Mouse (Mus musculus): ENCODE data around the gene Tnp2.

Gene Tnp2

GRCm38 (mm10) chr16:10774726-10775125, 13.7 kb downstream of the Tnp2 start:
- in situ Hi-C loops (cut with MboI; ENCODE audit: low pct_unique_long_range_greater_than_20kb in 1 of 2, low sequenced_read_pairs in 2 of 2, unreplicated experiment in 1 of 2), result loop anchor here in 1 of 2 experiments (10.0 kb wide), 1 partner anchor 200 kb away; no protein-coding TSS in a partner anchor

GRCm38 (mm10) chr16:10773543-10773942, 14.9 kb downstream of the Tnp2 start:
- in situ Hi-C loops (cut with MboI; ENCODE audit: low pct_unique_long_range_greater_than_20kb in 1 of 2, low sequenced_read_pairs in 2 of 2, unreplicated experiment in 1 of 2), result loop anchor here in 1 of 2 experiments (10.0 kb wide), 1 partner anchor 199 kb away; no protein-coding TSS in a partner anchor

- in situ Hi-C loops (cut with MboI; ENCODE audit: low pct_unique_long_range_greater_than_20kb in 1 of 2, low sequenced_read_pairs in 2 of 2, unreplicated experiment in 1 of 2), result loop anchor here in 1 of 2 experiments (10.0 kb wide), 1 partner anchor 197 kb away; no protein-coding TSS in a partner anchor
These were observed 16.5 kb downstream of the Tnp2 start for GRCm38 (mm10) chr16:10771769-10772510.

GRCm38 (mm10) chr16:10770531-10771325, 17.7 kb downstream of the Tnp2 start:
- in situ Hi-C loops (cut with MboI; ENCODE audit: low pct_unique_long_range_greater_than_20kb in 1 of 2, low sequenced_read_pairs in 2 of 2, unreplicated experiment in 1 of 2), result loop anchor here in 1 of 2 experiments (10.0 kb wide), 1 partner anchor 196 kb away; no protein-coding TSS in a partner anchor

- in situ Hi-C loops (cut with MboI; ENCODE audit: low pct_unique_long_range_greater_than_20kb in 1 of 2, low sequenced_read_pairs in 2 of 2, unreplicated experiment in 1 of 2), result loop anchor here in 1 of 2 experiments (10.0 kb wide), 1 partner anchor 195 kb away; no protein-coding TSS in a partner anchor
These were observed 18.8 kb downstream of the Tnp2 start for GRCm38 (mm10) chr16:10769661-10770060.

GRCm38 (mm10) chr16:10768821-10769220, 19.6 kb downstream of the Tnp2 start:
- in situ Hi-C loops (cut with MboI; ENCODE audit: low pct_unique_long_range_greater_than_20kb in 1 of 2, low sequenced_read_pairs in 2 of 2, unreplicated experiment in 1 of 2), result no loop called here

- in situ Hi-C loops (cut with MboI; ENCODE audit: low pct_unique_long_range_greater_than_20kb in 1 of 2, low sequenced_read_pairs in 2 of 2, unreplicated experiment in 1 of 2), result no loop called here
These were observed 21.3 kb downstream of the Tnp2 start for GRCm38 (mm10) chr16:10767158-10767557.

- in situ Hi-C loops (cut with MboI; ENCODE audit: low pct_unique_long_range_greater_than_20kb in 1 of 2, low sequenced_read_pairs in 2 of 2, unreplicated experiment in 1 of 2), result no loop called here
These were observed 24.1 kb downstream of the Tnp2 start for GRCm38 (mm10) chr16:10764323-10764722.

GRCm38 (mm10) chr16:10763540-10764264, 24.8 kb downstream of the Tnp2 start:
- in situ Hi-C loops (cut with MboI; ENCODE audit: low pct_unique_long_range_greater_than_20kb in 1 of 2, low sequenced_read_pairs in 2 of 2, unreplicated experiment in 1 of 2), result no loop called here

- in situ Hi-C loops (cut with MboI; ENCODE audit: low pct_unique_long_range_greater_than_20kb in 1 of 2, low sequenced_read_pairs in 2 of 2, unreplicated experiment in 1 of 2), result no loop called here
These were observed 25.8 kb downstream of the Tnp2 start for GRCm38 (mm10) chr16:10762569-10763180.

GRCm38 (mm10) chr16:10761182-10761581, 27.3 kb downstream of the Tnp2 start:
- in situ Hi-C loops (cut with MboI; ENCODE audit: low pct_unique_long_range_greater_than_20kb in 1 of 2, low sequenced_read_pairs in 2 of 2, unreplicated experiment in 1 of 2), result no loop called here

- in situ Hi-C loops (cut with MboI; ENCODE audit: low pct_unique_long_range_greater_than_20kb in 1 of 2, low sequenced_read_pairs in 2 of 2, unreplicated experiment in 1 of 2), result no loop called here
These were observed 32.3 kb downstream of the Tnp2 start for GRCm38 (mm10) chr16:10756168-10756567.

- in situ Hi-C loops (cut with MboI; ENCODE audit: low pct_unique_long_range_greater_than_20kb in 1 of 2, low sequenced_read_pairs in 2 of 2, unreplicated experiment in 1 of 2), result no loop called here
These were observed 33.8 kb downstream of the Tnp2 start for GRCm38 (mm10) chr16:10754521-10755296.

GRCm38 (mm10) chr16:10749824-10750223, 38.6 kb downstream of the Tnp2 start:
- in situ Hi-C loops (cut with MboI; ENCODE audit: low pct_unique_long_range_greater_than_20kb in 1 of 2, low sequenced_read_pairs in 2 of 2, unreplicated experiment in 1 of 2), result no loop called here

GRCm38 (mm10) chr16:10749226-10749625, 39.2 kb downstream of the Tnp2 start:
- in situ Hi-C loops (cut with MboI; ENCODE audit: low pct_unique_long_range_greater_than_20kb in 1 of 2, low sequenced_read_pairs in 2 of 2, unreplicated experiment in 1 of 2), result no loop called here

GRCm38 (mm10) chr16:10741082-10741481, 47.4 kb downstream of the Tnp2 start:
- in situ Hi-C loops (cut with MboI; ENCODE audit: low pct_unique_long_range_greater_than_20kb in 1 of 2, low sequenced_read_pairs in 2 of 2, unreplicated experiment in 1 of 2), result no loop called here

- in situ Hi-C loops (cut with MboI; ENCODE audit: low pct_unique_long_range_greater_than_20kb in 1 of 2, low sequenced_read_pairs in 2 of 2, unreplicated experiment in 1 of 2), result no loop called here
These were observed 48.5 kb downstream of the Tnp2 start for GRCm38 (mm10) chr16:10739854-10740398.
